Mouse (Mus musculus): ENCODE results near the gene Gbp5. TPM values are rescaled to one million over a fixed set of nuclear protein-coding genes. Genes with fewer than 3 reads are reported as not detected.
"Not testable (repeated sequence)": the region's sequence is repeated elsewhere in the genome, so short reads cannot be mapped to it uniquely, and the experiment has no call there.

Gbp5 gene
- polyA plus RNA-seq, 1 experiment from 2014 or later: 0.12 TPM

DNA sequence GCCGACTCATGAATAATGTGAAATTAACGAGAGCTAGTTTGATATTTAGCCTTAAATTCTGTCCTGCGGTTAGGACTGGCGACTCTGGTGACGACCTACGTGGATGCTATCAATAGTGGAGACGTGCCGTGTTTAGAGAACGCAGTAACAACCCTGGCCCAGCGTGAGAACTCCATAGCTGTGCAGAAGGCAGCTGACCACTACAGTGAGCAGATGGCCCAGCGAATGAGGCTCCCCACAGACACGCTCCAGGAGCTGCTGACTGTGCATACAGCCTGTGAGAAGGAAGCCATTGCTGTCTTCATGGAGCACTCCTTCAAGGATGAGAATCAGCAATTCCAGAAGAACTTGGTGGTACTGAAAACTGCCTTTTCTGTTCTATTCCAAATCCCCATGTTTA is 49.0 kb downstream of the Gbp5 start:
- not testable (repeated sequence) for ATAC-seq (ENCODE audit: insufficient number of reproducible peaks, low FRiP score, low TSS enrichment, low read depth)
- WGBS: 88% methylated on average over 12 of the region's 12 CpGs

DNA sequence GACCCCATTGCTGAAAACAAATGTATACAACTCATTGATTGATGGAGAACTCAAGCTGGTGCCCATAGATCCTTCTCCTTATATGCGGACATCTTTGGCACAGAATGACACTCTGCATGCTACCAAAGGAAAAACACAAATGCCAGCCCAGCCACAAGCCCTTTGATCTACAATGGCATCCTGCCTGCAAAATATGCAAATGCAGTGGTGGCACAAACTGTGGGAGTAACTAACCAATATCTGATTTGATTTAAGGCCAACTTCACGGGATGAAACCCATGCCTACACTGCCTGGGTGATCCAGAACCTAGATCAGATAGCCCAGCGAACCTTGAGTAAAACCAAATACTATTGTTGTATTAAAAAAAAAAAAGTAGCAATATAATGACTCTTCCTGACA is 52.9 kb downstream of the Gbp5 start:
- Histone ChIP-seq H3K4me1 (no peaks in the 10 kb centered on the region), H3K9ac (no peak overlapping the region), H3K27ac (replicated peaks) (no peak overlapping the region), H3K4me3 (replicated peaks) (no peak overlapping the region), H3K36me3 (no peaks in the 10 kb centered on the region), H3K9me3 (replicated peaks) (no peaks in the 10 kb centered on the region), H3K27me3 (no peaks in the 10 kb centered on the region), H3K4me2 (replicated peaks) (no peak overlapping the region)
- no peak for ATAC-seq (ENCODE audit: insufficient number of reproducible peaks, low FRiP score, low TSS enrichment, low read depth)
- 67% methylated on average over 3 of the region's 3 CpGs for WGBS

More for the DNA sequence above, 49.0 kb downstream of the Gbp5 start:
- not testable (repeated sequence) for H3K36me3 ChIP-seq; H3K4me1 ChIP-seq; H3K4me2 ChIP-seq (replicated peaks); H3K27ac ChIP-seq (replicated peaks); H3K9me3 ChIP-seq (replicated peaks); H3K27me3 ChIP-seq; H3K4me3 ChIP-seq (replicated peaks); H3K9ac ChIP-seq

DNA sequence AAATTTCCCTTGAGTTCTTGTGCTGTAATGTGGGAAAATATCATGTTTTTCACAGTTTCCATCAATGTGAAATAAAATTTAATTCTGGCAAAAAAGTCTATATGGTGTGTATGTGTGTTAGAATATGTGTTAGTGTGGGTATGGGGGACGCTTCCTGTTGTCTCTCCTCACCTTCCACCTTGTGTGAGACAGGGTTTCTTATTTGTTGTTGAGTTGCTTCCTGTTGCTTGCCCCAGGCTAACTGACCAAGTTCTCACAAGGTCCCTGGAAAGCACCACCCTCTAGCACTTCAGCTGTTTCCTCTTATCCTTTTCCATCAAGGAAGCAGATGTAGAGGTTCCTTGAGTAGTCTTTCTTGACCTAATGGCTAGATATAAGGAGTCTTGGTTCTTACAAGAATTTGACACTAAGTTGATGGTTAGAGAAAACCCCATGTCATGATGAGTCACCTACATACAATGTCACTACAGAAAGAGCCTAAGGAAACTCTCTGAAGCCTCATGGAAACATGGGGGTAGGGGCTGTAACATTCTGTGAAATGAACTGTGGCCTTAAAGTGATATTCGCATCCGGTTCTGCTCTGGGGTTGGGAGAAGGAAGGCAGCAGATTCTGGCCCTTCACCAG is 56.4 kb downstream of the Gbp5 start:
- Histone ChIP-seq H3K9ac (no peak overlapping the region), H3K4me3 (replicated peaks) (no peak overlapping the region), H3K27ac (replicated peaks) (no peak overlapping the region), H3K4me2 (replicated peaks) (no peak overlapping the region), H3K36me3 (no peaks in the 10 kb centered on the region), H3K4me1 (no peaks in the 10 kb centered on the region), H3K9me3 (replicated peaks) (no peaks in the 10 kb centered on the region), H3K27me3 (no peaks in the 10 kb centered on the region)
- ATAC-seq (ENCODE audit: insufficient number of reproducible peaks, low FRiP score, low TSS enrichment, low read depth): no peak
- 80% methylated on average over 3 of the region's 3 CpGs for WGBS

DNA sequence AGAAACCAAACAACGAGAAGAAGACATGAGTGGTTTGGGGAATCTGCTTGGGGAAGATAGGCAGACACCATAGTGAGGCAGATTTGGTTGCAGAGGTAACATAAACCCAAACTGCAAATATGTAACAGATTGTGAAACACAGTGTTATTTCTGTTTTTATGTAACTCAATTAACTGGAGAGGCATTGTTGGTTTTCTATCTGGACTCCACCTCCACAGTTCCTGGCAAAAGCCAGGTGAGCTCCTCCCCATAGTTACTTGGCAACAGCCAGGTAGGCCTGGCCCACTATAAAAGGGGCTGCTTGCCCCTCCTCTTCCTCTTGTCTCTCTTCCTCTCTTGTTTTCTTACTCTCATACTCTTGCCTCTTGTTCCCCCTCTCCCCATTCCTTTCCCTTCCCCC is 60.8 kb downstream of the Gbp5 start:
- no peak overlapping the region for H3K9ac ChIP-seq
- ATAC-seq (ENCODE audit: insufficient number of reproducible peaks, low FRiP score, low TSS enrichment, low read depth): no peak
- no peaks in the 10 kb centered on the region for H3K27me3 ChIP-seq
- H3K27ac ChIP-seq (replicated peaks): no peak overlapping the region
- 67% methylated on average over 1 of the region's 1 CpGs for whole genome bisulfite sequencing
- no peak overlapping the region for H3K4me3 ChIP-seq (replicated peaks)
- H3K4me2 ChIP-seq (replicated peaks): no peak overlapping the region
- no peaks in the 10 kb centered on the region for H3K4me1 ChIP-seq
- H3K36me3 ChIP-seq: no peaks in the 10 kb centered on the region
- no peaks in the 10 kb centered on the region for H3K9me3 ChIP-seq (replicated peaks)

DNA sequence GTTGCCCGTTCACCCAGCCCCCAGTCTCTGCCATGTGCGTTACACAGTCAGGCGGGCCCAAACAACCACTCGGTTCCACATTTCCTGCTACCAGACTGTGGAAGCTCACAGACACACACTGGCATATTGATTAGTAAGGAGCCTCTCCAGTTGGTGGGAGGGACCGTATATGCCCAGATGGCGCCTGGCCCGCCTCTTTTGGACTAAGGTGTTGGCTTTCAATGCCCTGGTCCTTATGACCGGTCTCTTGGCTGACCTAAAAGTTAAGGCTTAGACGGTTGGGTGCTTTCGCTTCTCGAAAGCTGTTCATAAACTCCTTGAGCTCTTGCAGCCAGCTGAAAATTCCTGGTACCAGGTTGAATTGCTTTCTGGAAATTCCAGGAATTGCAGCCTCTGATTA is 61.8 kb downstream of the Gbp5 start:
- Histone ChIP-seq H3K4me2 (replicated peaks) (no peak overlapping the region), H3K4me3 (replicated peaks) (no peak overlapping the region), H3K9ac (no peak overlapping the region), H3K4me1 (no peaks in the 10 kb centered on the region), H3K36me3 (no peaks in the 10 kb centered on the region), H3K9me3 (replicated peaks) (no peaks in the 10 kb centered on the region), H3K27ac (replicated peaks) (no peak overlapping the region), H3K27me3 (no peaks in the 10 kb centered on the region)
- no peak for ATAC-seq (ENCODE audit: insufficient number of reproducible peaks, low FRiP score, low TSS enrichment, low read depth)
- WGBS: 89% methylated on average over 11 of the region's 11 CpGs

DNA sequence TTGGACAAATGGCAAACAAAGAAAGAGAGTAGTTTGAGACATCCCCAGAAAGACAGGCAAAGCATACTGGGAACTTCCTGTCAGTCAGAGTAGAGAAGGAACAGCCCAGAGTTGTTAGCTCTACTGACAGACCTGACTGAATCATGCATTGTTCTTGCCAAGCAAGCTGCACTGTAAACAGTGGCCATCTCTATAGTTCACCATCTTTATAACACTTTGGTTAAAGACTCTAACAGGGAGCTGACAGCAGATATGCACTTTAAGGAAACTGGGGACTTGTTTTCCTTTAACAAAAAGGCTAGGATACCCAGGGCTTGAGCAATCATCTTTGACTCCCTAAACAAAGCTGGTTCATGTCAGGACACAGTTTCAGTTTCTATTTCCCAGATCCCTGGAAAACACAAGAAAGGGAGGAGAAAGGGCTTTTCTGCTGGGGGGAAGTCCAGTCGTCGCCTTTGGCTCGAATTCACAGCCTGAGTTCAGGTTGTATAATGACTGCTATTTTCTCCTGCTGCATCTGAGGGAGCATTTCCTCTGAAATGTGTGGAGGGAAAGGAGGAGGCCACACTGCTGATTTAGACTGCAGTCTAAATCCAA is 66.0 kb downstream of the Gbp5 start, which contains the start of gene Gbp3:
Gbp3 (plus strand) TSS at position 395 of the 597 bp plus-strand sequence.
- no peak within 1 kb of the TSS for H3K27ac ChIP-seq (replicated peaks)
- no peaks in the 10 kb centered on the region for H3K9me3 ChIP-seq (replicated peaks)
- ATAC-seq (ENCODE audit: insufficient number of reproducible peaks, low FRiP score, low TSS enrichment, low read depth): no peak
- no peaks in the 10 kb centered on the region for H3K36me3 ChIP-seq
- H3K4me3 ChIP-seq (replicated peaks): peak within 1 kb of the TSS; percentile 42
- H3K27me3 ChIP-seq: no peaks in the 10 kb centered on the region
- H3K9ac ChIP-seq: no peak within 1 kb of the TSS
- 19% methylated on average over 3 of the region's 3 CpGs for WGBS
- no peaks in the 10 kb centered on the region for H3K4me1 ChIP-seq
- peak within 1 kb of the TSS; percentile 51 for H3K4me2 ChIP-seq (replicated peaks)

DNA sequence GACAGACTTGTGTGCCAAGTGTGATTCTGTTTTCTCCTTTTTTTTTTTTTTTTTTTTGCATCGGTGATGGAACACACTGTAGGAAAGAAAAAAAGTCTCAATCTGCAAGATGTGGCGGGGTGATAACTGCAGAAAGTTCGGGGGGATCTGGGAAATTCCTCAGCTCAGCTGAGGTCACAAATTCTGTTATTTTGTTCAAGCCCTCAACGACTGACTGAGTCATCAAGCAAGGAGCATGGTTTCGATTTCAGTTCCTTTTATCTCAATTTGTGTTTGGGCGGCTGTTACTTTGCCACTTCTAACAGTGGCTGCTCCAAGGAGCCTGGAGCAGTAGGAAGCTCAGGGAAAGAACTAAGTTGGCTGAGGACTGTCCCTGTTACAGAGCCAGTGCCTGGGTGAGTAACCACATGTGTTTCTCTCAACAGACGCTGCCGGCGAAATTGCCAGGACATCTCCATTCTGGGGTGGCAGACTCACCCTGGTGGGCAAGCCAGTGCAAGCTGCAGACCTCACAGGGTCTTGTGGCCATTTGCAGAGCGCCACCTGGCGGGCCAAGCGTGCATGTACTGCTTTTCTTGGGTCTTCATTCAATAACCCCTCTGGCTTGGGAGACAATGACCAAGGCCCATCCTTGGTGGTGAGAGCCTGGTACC is 66.6 kb downstream of the Gbp5 start:
- no peaks in the 10 kb centered on the region for H3K36me3 ChIP-seq
- ATAC-seq (ENCODE audit: insufficient number of reproducible peaks, low FRiP score, low TSS enrichment, low read depth): peak; percentile 43; the same call in 1 of the 2 replicates
- no peak overlapping the region for H3K27ac ChIP-seq (replicated peaks)
- peak overlapping the region; percentile 42 for H3K4me3 ChIP-seq (replicated peaks)
- no peaks in the 10 kb centered on the region for H3K4me1 ChIP-seq
- H3K4me2 ChIP-seq (replicated peaks): peak overlapping the region; percentile 51
- no peaks in the 10 kb centered on the region for H3K27me3 ChIP-seq
- no peaks in the 10 kb centered on the region for H3K9me3 ChIP-seq (replicated peaks)
- WGBS: 6% methylated on average over 12 of the region's 12 CpGs
- H3K9ac ChIP-seq: no peak overlapping the region

DNA sequence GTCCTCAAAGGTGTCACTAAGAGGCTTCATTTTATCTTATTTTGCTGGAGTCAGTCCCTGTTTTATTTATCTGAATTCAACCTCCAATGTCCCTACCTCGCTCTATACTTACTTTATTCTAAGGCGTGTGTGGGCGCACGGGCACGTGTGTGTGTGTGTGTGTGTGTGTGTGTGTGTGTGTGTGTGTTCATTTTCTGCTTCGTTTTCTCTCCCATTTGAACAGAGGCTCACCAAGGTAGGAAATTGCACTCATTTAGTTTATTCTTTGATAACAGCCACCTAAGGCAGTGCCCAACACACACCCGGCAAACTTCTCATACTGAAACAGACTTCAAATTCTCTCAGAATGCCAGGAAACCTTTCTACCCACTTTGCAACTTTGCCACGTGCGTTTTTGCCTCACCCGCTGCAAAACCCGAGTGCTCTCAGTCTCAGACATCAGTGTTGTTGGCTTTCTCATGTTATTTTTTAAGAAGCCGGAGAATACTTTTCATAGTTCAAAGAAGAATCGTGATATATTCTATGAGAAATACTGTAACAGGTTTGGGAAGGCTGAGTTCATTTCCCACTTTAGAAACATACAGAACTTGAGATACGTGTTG is 67.4 kb downstream of the Gbp5 start:
- ATAC-seq (ENCODE audit: insufficient number of reproducible peaks, low FRiP score, low TSS enrichment, low read depth): no peak
- Histone ChIP-seq H3K36me3 (no peaks in the 10 kb centered on the region), H3K27me3 (no peaks in the 10 kb centered on the region), H3K27ac (replicated peaks) (no peak overlapping the region), H3K4me3 (replicated peaks) (no peak overlapping the region), H3K4me1 (no peaks in the 10 kb centered on the region), H3K9ac (no peak overlapping the region), H3K9me3 (replicated peaks) (no peaks in the 10 kb centered on the region), H3K4me2 (replicated peaks) (no peak overlapping the region)
- 80% methylated on average over 14 of the region's 14 CpGs for whole genome bisulfite sequencing

DNA sequence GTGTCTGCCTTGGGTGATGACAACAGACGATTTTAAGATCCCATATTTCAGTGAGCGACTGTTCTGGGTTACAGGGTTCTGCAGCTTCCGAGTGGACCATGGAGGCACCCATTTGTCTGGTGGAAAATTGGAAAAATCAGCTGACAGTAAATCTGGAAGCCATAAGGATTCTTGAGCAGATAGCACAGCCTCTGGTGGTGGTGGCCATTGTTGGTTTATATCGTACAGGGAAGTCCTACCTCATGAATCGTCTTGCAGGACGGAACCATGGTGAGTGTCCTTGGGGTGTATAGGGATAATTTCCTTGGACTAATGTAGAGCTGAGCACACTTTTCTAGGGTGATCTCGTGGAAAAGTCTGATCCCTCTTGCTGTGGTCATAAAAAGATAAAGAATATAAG is 67.9 kb downstream of the Gbp5 start:
- H3K9ac ChIP-seq: no peak overlapping the region
- no peak overlapping the region for H3K4me2 ChIP-seq (replicated peaks)
- H3K27me3 ChIP-seq: no peaks in the 10 kb centered on the region
- no peak for ATAC-seq (ENCODE audit: insufficient number of reproducible peaks, low FRiP score, low TSS enrichment, low read depth)
- no peak overlapping the region for H3K27ac ChIP-seq (replicated peaks)
- H3K4me3 ChIP-seq (replicated peaks): no peak overlapping the region
- 83% methylated on average over 7 of the region's 7 CpGs for WGBS
- no peaks in the 10 kb centered on the region for H3K4me1 ChIP-seq
- no peaks in the 10 kb centered on the region for H3K36me3 ChIP-seq
- H3K9me3 ChIP-seq (replicated peaks): no peaks in the 10 kb centered on the region

DNA sequence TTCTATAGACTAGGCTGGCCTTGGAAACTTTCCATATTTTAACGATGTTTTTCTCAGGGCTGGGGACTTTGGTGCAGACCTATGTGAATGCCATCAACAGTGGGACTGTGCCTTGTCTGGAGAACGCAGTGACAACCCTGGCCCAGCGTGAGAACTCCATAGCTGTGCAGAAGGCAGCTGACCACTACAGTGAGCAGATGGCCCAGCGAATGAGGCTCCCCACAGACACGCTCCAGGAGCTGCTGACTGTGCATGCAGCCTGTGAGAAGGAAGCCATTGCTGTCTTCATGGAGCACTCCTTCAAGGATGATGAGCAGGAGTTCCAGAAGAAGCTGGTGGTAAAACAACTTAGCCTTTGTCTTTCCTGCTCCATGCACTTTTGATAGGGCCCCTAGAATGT is 73.7 kb downstream of the Gbp5 start:
- not testable (repeated sequence) for H3K36me3 ChIP-seq; H3K4me1 ChIP-seq; H3K9me3 ChIP-seq (replicated peaks); H3K4me2 ChIP-seq (replicated peaks); H3K4me3 ChIP-seq (replicated peaks); H3K9ac ChIP-seq; H3K27me3 ChIP-seq; H3K27ac ChIP-seq (replicated peaks)
- 74% methylated on average over 5 of the region's 5 CpGs for WGBS
- peak; percentile 51; the same call in 1 of the 2 replicates for ATAC-seq (ENCODE audit: insufficient number of reproducible peaks, low FRiP score, low TSS enrichment, low read depth)

DNA sequence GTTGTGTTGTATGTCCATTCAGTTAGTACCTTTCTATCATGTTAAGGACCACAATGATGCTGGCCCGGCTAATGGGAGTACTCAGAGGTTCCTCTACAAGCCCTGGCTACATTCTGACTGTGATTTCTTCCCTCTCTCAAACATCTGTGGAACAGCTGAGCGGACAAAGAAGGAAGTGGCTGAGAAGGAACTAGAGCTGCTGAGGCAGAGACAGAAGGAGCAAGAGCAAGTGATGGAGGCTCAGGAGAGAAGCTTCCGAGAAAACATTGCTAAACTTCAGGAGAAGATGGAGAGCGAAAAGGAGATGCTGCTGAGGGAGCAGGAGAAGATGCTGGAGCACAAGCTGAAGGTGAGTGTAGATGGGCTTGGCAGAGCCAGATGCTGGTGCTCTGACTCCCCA is 77.0 kb downstream of the Gbp5 start:
- WGBS: 82% methylated on average over 4 of the region's 4 CpGs

More for the DNA sequence above, 77.0 kb downstream of the Gbp5 start:
- H3K9me3 ChIP-seq (replicated peaks): no peaks in the 10 kb centered on the region
- no peak overlapping the region for H3K27ac ChIP-seq (replicated peaks)
- H3K27me3 ChIP-seq: no peaks in the 10 kb centered on the region
- no peak overlapping the region for H3K4me3 ChIP-seq (replicated peaks)
- no peak for ATAC-seq (ENCODE audit: insufficient number of reproducible peaks, low FRiP score, low TSS enrichment, low read depth)
- no peaks in the 10 kb centered on the region for H3K36me3 ChIP-seq
- H3K9ac ChIP-seq: no peak overlapping the region
- no peaks in the 10 kb centered on the region for H3K4me1 ChIP-seq
- no peak overlapping the region for H3K4me2 ChIP-seq (replicated peaks)

Data from embryonic facial prominence, embryonic 15.5 days (tissue).